Mouse (Mus musculus) thymus, adult 2 months (tissue): ENCODE measurements at regions not wholly inside any gene's neighbourhood (a gene's known extent, or its start where the extent isn't known, plus 50 kb on each side); places are given as distances from the start of the nearest gene placed in this dataset.

Experiments
- DNase-seq: peaks from one replicate; pipeline ENCODE4 v3.0.0; 2021
- H3K27ac ChIP-seq: fragments of 200-500 bp; 2 replicates; pipeline ENCODE4 v1.5.1; 2012; ENCODE audit warnings: low read length, control low read depth; ENCODE audit not compliant: control insufficient read depth, insufficient read depth
- H3K27me3 ChIP-seq: fragments of 200-500 bp; 2 replicates; pipeline ENCODE4 v1.6.1; 2012; ENCODE audit warnings: mild to moderate bottlenecking, low read length, moderate library complexity, mixed read lengths; ENCODE audit not compliant: control insufficient read depth, insufficient read depth
- H3K36me3 ChIP-seq: fragments of 200-500 bp; 2 replicates; pipeline ENCODE4 v1.6.1; 2012; ENCODE audit warnings: mild to moderate bottlenecking, low read length, moderate library complexity; ENCODE audit not compliant: control insufficient read depth, insufficient read depth
- H3K4me1 ChIP-seq: fragments of 200-500 bp; replicated peaks from 2 replicates; pipeline ENCODE4 v1.6.1; 2012; ENCODE audit warnings: low read length; ENCODE audit not compliant: control insufficient read depth, insufficient read depth
- H3K4me3 ChIP-seq: fragments of 200-500 bp; 2 replicates; pipeline ENCODE4 v1.5.1; 2012; ENCODE audit warnings: mild to moderate bottlenecking, low read length, control low read depth, moderate library complexity; ENCODE audit not compliant: control insufficient read depth, insufficient read depth
- CTCF ChIP-seq: fragments of 200-500 bp; IDR thresholded peaks from 2 replicates; pipeline ENCODE4 v1.5.1; 2012; ENCODE audit warnings: mild to moderate bottlenecking, control low read depth, low read length, moderate library complexity, borderline replicate concordance; ENCODE audit not compliant: control insufficient read depth, poor library complexity, insufficient read depth; ENCODE audit errors: extremely low read depth
- POLR2A ChIP-seq: fragments of 200-500 bp; IDR thresholded peaks from 2 replicates; pipeline ENCODE4 v1.6.1; 2012; ENCODE audit warnings: mild to moderate bottlenecking, low read length, control low read depth, moderate library complexity; ENCODE audit not compliant: control insufficient read depth, poor library complexity, insufficient read depth; ENCODE audit errors: extremely low read depth
- WGBS: fragments of 180-500 bp; shearing (Covaris S2); methylation state at CpG from one replicate; pipeline ENCODE4 v1.1.7; 2018; 5-methylcytosine and 5-hydroxymethylcytosine counted together

GRCm38 (mm10) chr5:97537492-97538257 lies 80.9 kb upstream of the Gk2 start:
- Histone ChIP-seq H3K4me1 (no peaks in the 10 kb centered on the region), H3K27me3 (no peaks in the 10 kb centered on the region), H3K4me3 (no peak overlapping the region), H3K27ac (no peak overlapping the region), H3K36me3 (no peaks in the 10 kb centered on the region)
- DNase-seq: no peak
- TF ChIP-seq CTCF (no peak), POLR2A (no peak)
- 53% methylated on average over 3 of the region's 3 CpGs for WGBS

GRCm38 (mm10) chr5:97533733-97534132 lies 76.9 kb upstream of the Gk2 start:
- Histone ChIP-seq H3K36me3 (no peaks in the 10 kb centered on the region), H3K27ac (no peak overlapping the region), H3K4me3 (no peak overlapping the region), H3K4me1 (no peaks in the 10 kb centered on the region), H3K27me3 (no peaks in the 10 kb centered on the region)
- WGBS: 83% methylated on average over 5 of the region's 5 CpGs
- DNase-seq: no peak
- TF ChIP-seq CTCF: no peak
- no peak for TF ChIP-seq POLR2A

DNA sequence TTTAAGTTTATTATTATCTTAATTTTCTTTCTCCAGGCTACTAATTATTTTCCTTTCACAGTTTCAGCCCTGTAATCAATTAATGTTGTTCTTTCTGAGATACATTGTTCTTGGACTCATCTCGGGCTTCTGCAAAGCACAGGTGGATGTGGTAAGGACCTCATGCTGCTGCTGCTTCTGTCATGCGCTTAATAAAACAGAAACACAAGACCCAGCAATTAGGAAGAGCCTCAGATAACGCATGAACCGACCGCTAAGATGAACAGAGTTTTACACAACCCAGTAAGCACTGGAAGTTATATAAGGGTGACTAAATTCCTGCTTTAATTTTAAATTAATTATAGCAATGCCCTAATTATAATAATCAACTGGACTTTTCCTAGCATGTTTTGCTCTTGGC lies 70.7 kb upstream of the Gk2 start:
- DNase-seq: no peak
- Histone ChIP-seq H3K4me1 (no peaks in the 10 kb centered on the region), H3K4me3 (no peak overlapping the region), H3K27ac (no peak overlapping the region), H3K27me3 (no peaks in the 10 kb centered on the region), H3K36me3 (no peaks in the 10 kb centered on the region)
- no peak for TF ChIP-seq CTCF
- no peak for TF ChIP-seq POLR2A
- WGBS: 89% methylated on average over 5 of the region's 5 CpGs
